ENCODE assay signal across 8 mouse cellular contexts in the genomic region with DNA sequence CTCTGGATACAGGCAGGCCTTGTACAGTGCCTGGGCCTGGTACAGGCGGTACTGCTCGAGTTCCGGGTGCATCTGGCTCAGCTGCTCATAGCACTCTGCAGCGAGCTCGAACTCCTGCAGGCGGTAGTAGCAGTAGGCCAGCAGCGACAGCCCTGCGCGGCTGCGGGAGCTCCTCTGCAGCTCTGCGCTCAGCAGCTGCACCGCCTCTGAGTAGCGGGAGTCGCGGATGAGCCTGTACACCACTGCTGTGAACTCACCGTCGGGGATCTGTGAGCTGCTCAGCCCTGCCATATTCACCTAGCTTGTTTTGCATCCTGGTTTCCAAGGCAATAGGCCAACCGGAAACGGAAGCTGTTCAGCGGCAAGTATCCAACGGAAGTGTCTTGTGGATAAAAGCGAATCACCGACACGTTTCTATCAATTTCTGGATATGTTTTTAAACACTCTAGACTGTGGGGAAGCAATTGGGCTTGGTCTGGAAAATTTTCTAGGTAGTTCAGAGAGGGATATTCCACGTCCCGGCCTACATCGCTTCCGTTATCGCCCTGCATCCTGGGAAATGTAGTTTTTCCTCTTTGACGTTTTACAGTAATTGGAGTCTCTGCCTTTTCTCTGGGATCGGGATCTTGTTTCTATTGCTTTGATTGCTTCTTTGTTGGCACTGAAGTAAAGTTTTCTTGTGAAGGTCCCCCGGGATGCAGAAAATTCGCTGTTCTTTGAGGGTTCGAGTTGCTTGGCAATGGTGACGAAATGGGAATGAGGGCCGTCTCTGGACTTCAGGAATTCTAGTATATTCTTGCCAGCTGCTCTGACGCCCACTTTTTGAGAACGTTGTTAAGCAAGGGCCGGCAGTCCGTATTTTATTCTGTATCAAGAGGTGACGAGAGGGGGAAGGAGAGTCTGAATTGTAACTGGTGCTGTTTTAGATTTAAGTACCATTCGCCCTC. TPM values are rescaled to one million over a fixed set of nuclear protein-coding genes. Genes with fewer than 3 reads are reported as not detected.
DNase-seq lines count a peak whose midpoint lies in the region; ATAC-seq lines count a peak whose summit lies in the region.

TSS of gene Ttc30b (minus strand) at position 469 of the 947 bp plus-strand sequence.

- H3K36me3 ChIP-seq in hindbrain, embryonic 14.5 days (replicated peaks; ENCODE audit: control insufficient read depth, insufficient read depth) = no peaks in the 10 kb centered on the region

- H3K4me3 ChIP-seq in hindbrain, embryonic 14.5 days (replicated peaks; ENCODE audit: low read length) = peak within 1 kb of the TSS; percentile 54

- peak within 1 kb of the TSS; percentile 64 for H3K9ac ChIP-seq in hindbrain, embryonic 14.5 days

- H3K4me1 ChIP-seq in hindbrain, embryonic 14.5 days (replicated peaks; ENCODE audit: control insufficient read depth, insufficient read depth, low read length) = no peaks in the 10 kb centered on the region; the same call in none of the 2 replicates

- WGBS in hindbrain, embryonic 14.5 days = 5% methylated on average over 39 of the region's 42 CpGs

- peak; percentile 88 for ATAC-seq in hindbrain, embryonic 14.5 days (ENCODE audit: low FRiP score)

- DNase-seq in R1 (ENCODE audit: low read depth, low spot score) = peak; percentile 89
- peak; percentile 84 for DNase-seq in cerebellum, postnatal 25 days
- peak; percentile 73 to 85 for DNase-seq in frontal cortex, postnatal 36 days (ENCODE audit: low spot score in 2 of 2)
- peak; percentile 85 for DNase-seq in hindbrain, embryonic 14.5 days (ENCODE audit: low spot score)
- peak; percentile 60 to 63 for DNase-seq in layer of hippocampus, postnatal 25 days (ENCODE audit: extremely low spot score in 1 of 2, low spot score in 1 of 2)
- peak; percentile 79 for DNase-seq in lung, postnatal 14 days
- peak; percentile 65 for DNase-seq in ovary, postnatal 36 days (ENCODE audit: low spot score)
- peak; percentile 74 for DNase-seq in thymus, postnatal 25 days

- H3K27ac ChIP-seq in hindbrain, embryonic 14.5 days = peak within 1 kb of the TSS; percentile 92

- H3K27me3 ChIP-seq in hindbrain, embryonic 14.5 days (ENCODE audit: control insufficient read depth, insufficient read depth, low read length) = no peaks in the 10 kb centered on the region

- peak within 1 kb of the TSS; percentile 69 for H3K4me2 ChIP-seq in hindbrain, embryonic 14.5 days (replicated peaks)

- no peaks in the 10 kb centered on the region for H3K9me3 ChIP-seq in hindbrain, embryonic 14.5 days (ENCODE audit: control insufficient read depth, low read length)

RNA-seq across cellular contexts. Expression of gene Ttc30b, which starts in this region (rescaled TPM):
- polyA plus RNA-seq in hindbrain, embryonic 14.5 days (2014; fragmentation: Nextera tagmentation; extraction: Ambion mirVana) = 22.7 and 23.6 TPM in 2 replicates
- total RNA-seq in layer of hippocampus, postnatal 25 days (2021) = 10 to 100 TPM; 14.2 to 16.3 TPM

Comparison
In these comparisons a context has a peak if more than half of its experiments do, and no peak if none do; other contexts are left out.
1. Peak in every context shown above with its lines: DNase-seq, ATAC-seq, H3K4me3 ChIP-seq and H3K27ac ChIP-seq.